Mouse (Mus musculus): ENCODE measurements around the gene Mical2. TPM values are rescaled to one million over a fixed set of nuclear protein-coding genes. Genes with fewer than 3 reads are reported as not detected.

The Mical2 gene
- polyA plus RNA-seq, 1 experiment from 2014 or later, result 11.5 TPM

- H3K27ac ChIP-seq (replicated peaks; ENCODE audit: low read depth, low read length), result no peak overlapping the region
- no peaks in the 10 kb centered on the region for H3K36me3 ChIP-seq (ENCODE audit: control insufficient read depth, insufficient read depth, low read length)
- H3K4me3 ChIP-seq (ENCODE audit: low read depth, low read length), result no peak overlapping the region
- ATAC-seq (ENCODE audit: low read depth) (no peak), DNase-seq (ENCODE audit: low spot score) (no peak)
- no peak overlapping the region for H3K9ac ChIP-seq (ENCODE audit: low read depth, low read length)
- H3K9me3 ChIP-seq (ENCODE audit: control insufficient read depth, low read length), result no peaks in the 10 kb centered on the region
- no peak overlapping the region for H3K4me2 ChIP-seq (ENCODE audit: low read depth, low read length)
- H3K27me3 ChIP-seq (replicated peaks; ENCODE audit: control insufficient read depth, insufficient read depth, low read length), result no peaks in the 10 kb centered on the region
- 78% methylated on average over 9 of the region's 9 CpGs for WGBS
- 0 out of 2 replicates have a peak, but pooled peaks cover 5% of the 10 kb centered on the region for H3K4me1 ChIP-seq (ENCODE audit: control insufficient read depth, insufficient read depth, low read length)
These were observed 58.1 kb downstream of the Mical2 start for GRCm38 (mm10) chr7:112283606-112284310.

- no peak for DNase-seq (ENCODE audit: low spot score)
- no peak overlapping the region for H3K9ac ChIP-seq (ENCODE audit: low read depth, low read length)
- no peak overlapping the region for H3K4me3 ChIP-seq (ENCODE audit: low read depth, low read length)
- H3K4me2 ChIP-seq (ENCODE audit: low read depth, low read length), result no peak overlapping the region
- 84% methylated on average over 8 of the region's 8 CpGs for WGBS
- 0 out of 2 replicates have a peak, but pooled peaks cover 5% of the 10 kb centered on the region for H3K4me1 ChIP-seq (ENCODE audit: control insufficient read depth, insufficient read depth, low read length)
- no peaks in the 10 kb centered on the region for H3K27me3 ChIP-seq (replicated peaks; ENCODE audit: control insufficient read depth, insufficient read depth, low read length)
- no peak overlapping the region for H3K27ac ChIP-seq (replicated peaks; ENCODE audit: low read depth, low read length)
- H3K9me3 ChIP-seq (ENCODE audit: control insufficient read depth, low read length), result no peaks in the 10 kb centered on the region
- H3K36me3 ChIP-seq (ENCODE audit: control insufficient read depth, insufficient read depth, low read length), result no peaks in the 10 kb centered on the region
- ATAC-seq (ENCODE audit: low read depth), result no peak
These were observed 59.9 kb downstream of the Mical2 start for GRCm38 (mm10) chr7:112285573-112285972.

- H3K27me3 ChIP-seq (replicated peaks; ENCODE audit: control insufficient read depth, insufficient read depth, low read length), result no peaks in the 10 kb centered on the region
- WGBS, result 91% methylated on average over 5 of the region's 5 CpGs
- H3K27ac ChIP-seq (replicated peaks; ENCODE audit: low read depth, low read length), result no peak overlapping the region
These were observed 62.9 kb downstream of the Mical2 start for GRCm38 (mm10) chr7:112288352-112289107.

GRCm38 (mm10) chr7:112289514-112289913 lies 63.9 kb downstream of the Mical2 start:
- Histone ChIP-seq H3K27ac (replicated peaks; ENCODE audit: low read depth, low read length) (no peak overlapping the region), H3K36me3 (ENCODE audit: control insufficient read depth, insufficient read depth, low read length) (no peaks in the 10 kb centered on the region), H3K27me3 (replicated peaks; ENCODE audit: control insufficient read depth, insufficient read depth, low read length) (no peaks in the 10 kb centered on the region), H3K4me2 (ENCODE audit: low read depth, low read length) (no peak overlapping the region), H3K9me3 (ENCODE audit: control insufficient read depth, low read length) (no peaks in the 10 kb centered on the region), H3K4me3 (ENCODE audit: low read depth, low read length) (no peak overlapping the region), H3K4me1 (ENCODE audit: control insufficient read depth, insufficient read depth, low read length) (0 out of 2 replicates have a peak, but pooled peaks cover 5% of the 10 kb centered on the region), H3K9ac (ENCODE audit: low read depth, low read length) (no peak overlapping the region)
- no peak for DNase-seq (ENCODE audit: low spot score)
- WGBS, result 60% methylated on average over 5 of the region's 5 CpGs
- ATAC-seq (ENCODE audit: low read depth), result no peak

More at GRCm38 (mm10) chr7:112288352-112289107, 62.9 kb downstream of the Mical2 start:
- 0 out of 2 replicates have a peak, but pooled peaks cover 5% of the 10 kb centered on the region for H3K4me1 ChIP-seq (ENCODE audit: control insufficient read depth, insufficient read depth, low read length)
- no peaks in the 10 kb centered on the region for H3K9me3 ChIP-seq (ENCODE audit: control insufficient read depth, low read length)
- no peaks in the 10 kb centered on the region for H3K36me3 ChIP-seq (ENCODE audit: control insufficient read depth, insufficient read depth, low read length)
- no peak for ATAC-seq (ENCODE audit: low read depth)
- no peak overlapping the region for H3K4me3 ChIP-seq (ENCODE audit: low read depth, low read length)
- H3K9ac ChIP-seq (ENCODE audit: low read depth, low read length), result no peak overlapping the region
- H3K4me2 ChIP-seq (ENCODE audit: low read depth, low read length), result no peak overlapping the region
- DNase-seq (ENCODE audit: low spot score), result no peak

GRCm38 (mm10) chr7:112289990-112290389 lies 64.3 kb downstream of the Mical2 start:
- ATAC-seq (ENCODE audit: low read depth) (no peak), DNase-seq (ENCODE audit: low spot score) (no peak)
- no peak overlapping the region for H3K4me2 ChIP-seq (ENCODE audit: low read depth, low read length)
- H3K4me3 ChIP-seq (ENCODE audit: low read depth, low read length), result no peak overlapping the region
- 62% methylated on average over 4 of the region's 4 CpGs for WGBS
- 0 out of 2 replicates have a peak, but pooled peaks cover 5% of the 10 kb centered on the region for H3K4me1 ChIP-seq (ENCODE audit: control insufficient read depth, insufficient read depth, low read length)
- H3K9ac ChIP-seq (ENCODE audit: low read depth, low read length), result no peak overlapping the region
- no peak overlapping the region for H3K27ac ChIP-seq (replicated peaks; ENCODE audit: low read depth, low read length)
- H3K36me3 ChIP-seq (ENCODE audit: control insufficient read depth, insufficient read depth, low read length), result no peaks in the 10 kb centered on the region
- no peaks in the 10 kb centered on the region for H3K27me3 ChIP-seq (replicated peaks; ENCODE audit: control insufficient read depth, insufficient read depth, low read length)
- H3K9me3 ChIP-seq (ENCODE audit: control insufficient read depth, low read length), result no peaks in the 10 kb centered on the region

GRCm38 (mm10) chr7:112293456-112294104 lies 67.9 kb downstream of the Mical2 start:
- Histone ChIP-seq H3K4me2 (ENCODE audit: low read depth, low read length) (no peak overlapping the region), H3K9ac (ENCODE audit: low read depth, low read length) (no peak overlapping the region), H3K9me3 (ENCODE audit: control insufficient read depth, low read length) (no peaks in the 10 kb centered on the region), H3K27me3 (replicated peaks; ENCODE audit: control insufficient read depth, insufficient read depth, low read length) (no peaks in the 10 kb centered on the region), H3K4me1 (ENCODE audit: control insufficient read depth, insufficient read depth, low read length) (peaks cover 5% of the 10 kb centered on the region; the same call in 1 of the 2 replicates), H3K36me3 (ENCODE audit: control insufficient read depth, insufficient read depth, low read length) (no peaks in the 10 kb centered on the region), H3K4me3 (ENCODE audit: low read depth, low read length) (no peak overlapping the region), H3K27ac (replicated peaks; ENCODE audit: low read depth, low read length) (no peak overlapping the region)
- WGBS, result 59% methylated on average over 7 of the region's 7 CpGs
- DNase-seq (ENCODE audit: low spot score) (no peak), ATAC-seq (ENCODE audit: low read depth) (no peak)

GRCm38 (mm10) chr7:112295426-112296221 lies 70.0 kb downstream of the Mical2 start:
- WGBS, result 60% methylated on average over 7 of the region's 8 CpGs
- no peak overlapping the region for H3K27ac ChIP-seq (replicated peaks; ENCODE audit: low read depth, low read length)
- no peak overlapping the region for H3K4me3 ChIP-seq (ENCODE audit: low read depth, low read length)
- ATAC-seq (ENCODE audit: low read depth), result no peak
- no peak overlapping the region for H3K4me2 ChIP-seq (ENCODE audit: low read depth, low read length)
- no peak for DNase-seq (ENCODE audit: low spot score)
- H3K9ac ChIP-seq (ENCODE audit: low read depth, low read length), result no peak overlapping the region
- no peaks in the 10 kb centered on the region for H3K36me3 ChIP-seq (ENCODE audit: control insufficient read depth, insufficient read depth, low read length)
- H3K9me3 ChIP-seq (ENCODE audit: control insufficient read depth, low read length), result no peaks in the 10 kb centered on the region
- no peaks in the 10 kb centered on the region for H3K27me3 ChIP-seq (replicated peaks; ENCODE audit: control insufficient read depth, insufficient read depth, low read length)
- peaks cover 16% of the 10 kb centered on the region for H3K4me1 ChIP-seq (ENCODE audit: control insufficient read depth, insufficient read depth, low read length)

GRCm38 (mm10) chr7:112298032-112298431 lies 72.4 kb downstream of the Mical2 start:
- ATAC-seq (ENCODE audit: low read depth) (no peak), DNase-seq (ENCODE audit: low spot score) (no peak)
- Histone ChIP-seq H3K4me3 (ENCODE audit: low read depth, low read length) (no peak overlapping the region), H3K9ac (ENCODE audit: low read depth, low read length) (no peak overlapping the region), H3K4me2 (ENCODE audit: low read depth, low read length) (no peak overlapping the region), H3K36me3 (ENCODE audit: control insufficient read depth, insufficient read depth, low read length) (no peaks in the 10 kb centered on the region), H3K27ac (replicated peaks; ENCODE audit: low read depth, low read length) (no peak overlapping the region), H3K27me3 (replicated peaks; ENCODE audit: control insufficient read depth, insufficient read depth, low read length) (no peaks in the 10 kb centered on the region), H3K9me3 (ENCODE audit: control insufficient read depth, low read length) (no peaks in the 10 kb centered on the region), H3K4me1 (ENCODE audit: control insufficient read depth, insufficient read depth, low read length) (peaks cover 16% of the 10 kb centered on the region)
- 74% methylated on average over 9 of the region's 9 CpGs for WGBS

All from embryonic facial prominence, embryonic 14.5 days (tissue).